Mouse (Mus musculus) cerebellum, adult 8-10 months (tissue): ENCODE results near the gene Pfkp.
A peak's percentile ranks its signal among the peaks of the same experiment; 100 is the strongest.

Experiments
- DNase-seq: peaks from one replicate; pipeline ENCODE4 v3.0.0; 2022

Pfkp gene

DNA sequence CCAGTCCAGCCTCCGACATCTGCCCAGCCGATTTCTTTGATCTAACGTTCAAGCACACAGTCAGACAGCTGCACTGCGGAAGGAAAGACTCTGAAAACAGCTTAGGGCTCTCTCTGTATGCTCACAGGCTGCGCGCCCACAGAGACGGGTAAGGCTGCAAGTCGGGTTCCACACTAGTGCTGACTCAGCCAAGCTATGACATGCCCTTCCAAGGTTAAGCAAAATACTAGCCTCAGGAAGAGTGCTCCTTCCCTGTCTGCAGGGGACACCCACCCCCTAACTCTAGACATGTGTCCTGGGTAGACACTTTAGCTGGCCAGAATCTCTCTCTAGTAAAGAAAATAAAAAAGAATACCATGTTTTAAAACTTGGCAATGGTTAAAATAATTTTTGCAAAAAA, 48.0 kb downstream of the Pfkp start:
- no peak for DNase-seq

DNA sequence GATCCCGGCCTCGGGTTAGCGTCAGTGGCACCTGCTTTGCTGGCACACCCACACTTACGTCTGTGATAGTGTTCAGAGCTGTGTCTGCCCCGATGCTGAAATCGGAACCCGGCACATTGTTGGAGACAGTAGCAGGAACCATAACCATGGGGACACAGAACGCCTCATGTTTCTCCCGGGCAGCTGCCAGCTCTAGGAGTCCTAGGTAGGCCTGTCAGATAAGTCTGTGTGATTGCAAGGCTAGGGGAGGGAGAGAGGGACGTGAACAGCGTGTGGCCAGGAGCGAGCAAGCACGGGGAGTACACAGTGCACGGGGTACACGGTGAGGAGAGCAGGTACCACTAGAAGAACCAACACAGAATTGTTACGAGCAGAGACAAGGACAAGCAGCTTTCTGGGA, 50.8 kb downstream of the Pfkp start:
- DNase-seq = no peak

DNA sequence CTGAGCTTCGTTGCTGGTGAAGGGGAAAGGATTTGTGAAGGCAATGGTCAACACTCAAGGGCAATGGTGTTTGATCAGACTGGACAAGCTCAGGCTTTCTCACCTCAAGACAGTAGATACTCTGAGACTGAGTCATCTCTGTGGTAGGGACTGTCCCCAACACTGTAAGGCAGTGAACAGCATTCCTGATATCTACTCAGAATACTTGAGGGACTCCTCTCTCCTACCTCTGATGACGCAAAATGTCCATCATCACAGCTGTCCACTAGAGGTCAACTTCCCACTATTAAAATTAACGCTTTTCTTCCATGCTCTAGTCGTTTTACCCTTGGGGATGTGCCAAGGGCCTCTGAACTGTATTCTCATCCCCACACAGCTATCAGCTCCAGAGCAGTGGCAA, 53.2 kb downstream of the Pfkp start:
- no peak for DNase-seq

DNA sequence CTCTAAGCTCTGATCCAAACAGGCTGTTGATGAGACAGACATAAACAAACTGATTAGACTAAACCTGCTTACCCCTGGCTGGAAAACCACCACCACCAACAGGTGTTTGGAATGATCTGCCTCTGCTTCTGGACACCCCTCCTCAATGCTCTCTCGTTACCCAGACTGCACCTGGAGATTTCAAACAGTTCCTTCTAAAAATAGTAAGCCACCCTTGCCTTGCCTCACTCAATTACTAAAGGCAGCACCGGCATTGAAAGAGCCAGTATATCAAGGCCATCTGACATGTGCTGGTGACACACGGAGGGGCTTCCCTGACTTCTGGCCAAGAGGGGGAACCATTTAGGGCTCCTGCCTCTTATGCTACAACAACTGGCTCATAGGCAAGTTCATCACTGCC, 57.7 kb downstream of the Pfkp start:
- no peak for DNase-seq

DNA sequence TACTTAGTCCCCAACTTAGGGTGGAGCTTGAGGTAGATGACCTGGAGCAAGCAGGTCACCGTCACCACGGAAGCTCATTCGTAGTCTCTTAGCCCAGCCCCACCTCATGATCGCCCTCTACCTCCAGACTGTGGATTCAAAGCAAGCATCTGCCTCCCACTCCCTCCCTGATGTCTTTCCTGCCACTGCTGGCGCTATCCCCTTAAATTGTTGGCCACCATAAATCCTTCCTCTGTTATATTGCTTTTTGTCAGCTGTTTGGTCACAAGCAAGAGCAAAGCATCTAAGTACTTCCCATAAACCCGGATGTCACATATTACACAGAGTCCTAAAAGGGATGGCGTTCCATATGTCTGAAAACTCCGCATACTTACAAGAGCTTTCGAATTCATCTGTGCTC, 62.6 kb downstream of the Pfkp start:
- DNase-seq = no peak

DNA sequence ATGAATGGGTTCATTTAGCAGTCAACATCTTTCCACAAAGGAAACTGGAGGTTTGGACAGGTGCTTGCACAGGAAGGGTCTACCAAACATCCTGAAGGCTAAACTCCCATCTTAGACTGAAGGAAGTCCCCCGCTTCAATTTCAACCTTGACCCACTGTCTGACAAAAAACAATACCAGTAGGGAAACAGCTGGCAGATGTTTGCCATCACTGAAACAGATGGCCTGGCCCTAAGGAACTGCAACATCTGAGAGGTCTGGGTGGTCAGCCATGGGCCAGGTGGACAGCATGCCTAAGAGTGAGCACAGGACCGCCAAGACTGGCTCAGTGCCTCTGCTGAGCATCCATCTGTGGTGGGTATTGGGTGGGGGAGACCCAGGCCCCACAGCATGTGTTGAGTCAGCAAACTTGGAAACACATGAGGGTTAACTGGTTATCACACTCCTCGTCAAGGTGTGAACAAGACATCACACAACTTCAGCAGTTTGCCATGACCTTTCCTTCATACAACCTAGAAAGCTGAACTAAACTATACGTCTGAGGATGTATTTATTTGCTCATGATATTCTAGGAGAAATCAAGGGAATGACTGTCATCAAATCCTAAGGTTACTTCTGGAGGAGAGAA, 65.0 kb downstream of the Pfkp start:
- DNase-seq = no peak

DNA sequence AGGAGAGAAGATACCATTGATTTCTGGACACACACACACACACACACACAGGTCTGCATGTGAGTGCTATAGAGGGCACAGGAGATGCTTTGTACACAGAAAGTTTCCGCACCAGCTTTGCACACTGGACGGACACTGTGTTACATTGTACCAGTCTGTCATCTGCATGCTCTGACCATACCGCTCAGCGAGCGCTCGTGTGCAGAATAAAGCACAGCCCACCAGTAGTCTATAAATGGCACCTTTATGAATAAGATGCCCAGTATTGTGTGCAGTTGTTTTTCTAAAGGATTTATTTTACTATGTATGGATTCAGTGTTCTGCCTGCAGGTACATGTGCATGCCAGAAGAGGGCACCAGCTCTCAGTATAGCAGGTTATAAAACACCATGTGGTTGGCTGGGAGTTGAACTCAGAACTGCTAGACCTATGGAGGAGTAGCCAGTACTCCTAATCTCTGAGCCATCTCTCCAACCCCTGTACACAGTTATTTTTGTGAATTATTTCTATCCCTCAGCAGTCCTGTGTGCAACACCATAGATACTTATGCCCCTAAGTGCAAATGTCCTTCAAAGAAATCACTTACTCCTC, 72.6 kb downstream of the Pfkp start:
- no peak for DNase-seq

DNA sequence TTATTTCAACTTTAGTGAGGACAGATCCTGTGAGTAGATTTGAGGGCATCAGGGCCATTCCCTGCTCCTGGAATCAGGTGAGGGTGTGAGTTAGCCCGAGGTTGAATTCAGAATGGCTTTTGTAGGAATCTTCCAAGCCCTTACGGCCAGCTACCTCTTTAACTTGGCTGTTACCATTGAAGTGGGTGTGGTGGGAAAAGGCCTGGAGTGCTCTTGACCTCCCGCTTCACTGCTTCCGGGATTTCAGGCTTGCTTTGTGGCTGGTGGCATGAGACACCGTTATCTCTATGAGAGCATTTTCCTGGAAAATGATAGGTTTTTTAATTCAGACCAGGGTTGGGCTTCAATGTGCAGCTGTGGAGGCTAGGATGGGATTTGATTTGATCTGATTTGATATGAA, 83.0 kb downstream of the Pfkp start:
- no peak for DNase-seq

DNA sequence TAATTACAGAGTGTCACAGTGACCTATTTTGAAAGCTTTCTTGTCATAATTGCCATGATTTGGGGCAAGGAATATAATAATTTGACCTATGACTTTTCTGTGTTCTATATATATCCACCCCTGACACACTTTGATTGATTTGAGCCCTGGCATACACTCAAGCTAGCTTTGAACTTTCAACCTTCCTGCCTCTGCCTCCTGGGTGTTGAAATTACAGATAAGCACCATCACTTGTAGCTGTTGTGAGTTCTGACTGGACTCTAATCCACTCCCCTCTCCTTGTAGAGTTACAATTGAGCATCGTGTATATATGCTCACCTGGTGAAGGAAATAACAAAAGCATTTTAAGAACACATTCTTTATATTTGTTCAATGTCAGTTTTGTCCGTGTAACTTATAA, 86.2 kb downstream of the Pfkp start:
- no peak for DNase-seq

DNA sequence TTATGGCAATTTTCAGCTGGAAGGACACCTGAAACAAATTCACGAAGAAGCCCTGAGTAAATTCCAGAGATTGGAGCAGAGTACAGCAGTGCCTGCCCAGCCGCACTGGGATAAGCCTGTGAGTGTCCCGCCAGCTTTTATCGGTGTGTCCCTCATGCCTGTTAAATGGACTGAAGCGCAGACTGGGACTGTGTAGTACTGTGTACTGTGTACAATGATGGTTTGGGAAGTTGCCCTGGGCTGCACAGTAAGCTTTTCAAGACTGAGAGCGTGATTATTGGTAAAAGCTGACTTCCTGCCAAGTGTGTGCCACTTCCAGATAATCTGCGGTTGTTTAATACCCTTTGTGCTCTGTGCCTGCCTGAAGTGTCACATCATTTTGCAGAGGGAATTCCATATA, 90.8 kb downstream of the Pfkp start:
- DNase-seq = no peak

DNA sequence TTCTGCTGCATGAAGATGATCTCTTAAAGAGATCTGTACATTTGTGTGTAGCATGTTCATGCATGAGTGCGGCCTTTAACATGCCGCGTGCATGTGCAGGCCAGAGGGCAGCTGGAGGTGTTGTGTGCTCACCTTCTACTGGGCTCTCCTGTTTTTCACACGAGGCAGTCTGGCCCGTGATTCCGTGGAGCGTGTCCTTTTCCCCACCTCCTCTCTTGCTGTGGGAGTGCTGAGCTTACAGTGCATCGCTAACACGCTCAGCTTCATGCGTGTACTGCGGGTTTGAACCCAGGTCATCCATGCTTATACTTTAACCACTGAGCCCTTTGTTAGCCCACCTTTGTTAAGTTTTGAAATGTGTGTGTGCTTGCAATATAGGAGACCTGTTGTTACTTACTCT, 92.9 kb downstream of the Pfkp start:
- no peak for DNase-seq

DNA sequence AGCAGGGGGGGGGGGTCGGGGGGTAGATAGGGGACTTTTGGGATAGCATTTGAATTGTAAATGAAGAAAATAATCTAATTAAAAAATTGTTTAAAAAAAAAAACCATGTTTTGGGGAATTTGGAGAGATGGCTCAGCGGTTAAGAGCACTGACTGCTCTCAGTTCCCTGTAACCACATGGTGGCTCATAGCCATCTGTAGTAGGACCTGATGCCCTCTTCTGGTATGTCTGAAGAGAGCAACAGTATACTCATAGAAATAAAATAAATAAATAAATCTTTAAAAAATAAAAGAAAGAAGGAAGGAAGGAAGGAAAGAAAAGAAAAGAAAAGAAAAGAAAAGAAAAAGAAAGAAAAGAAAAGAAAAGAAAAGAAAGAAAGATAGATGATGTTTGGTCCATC, 94.9 kb downstream of the Pfkp start:
- DNase-seq = no peak

DNA sequence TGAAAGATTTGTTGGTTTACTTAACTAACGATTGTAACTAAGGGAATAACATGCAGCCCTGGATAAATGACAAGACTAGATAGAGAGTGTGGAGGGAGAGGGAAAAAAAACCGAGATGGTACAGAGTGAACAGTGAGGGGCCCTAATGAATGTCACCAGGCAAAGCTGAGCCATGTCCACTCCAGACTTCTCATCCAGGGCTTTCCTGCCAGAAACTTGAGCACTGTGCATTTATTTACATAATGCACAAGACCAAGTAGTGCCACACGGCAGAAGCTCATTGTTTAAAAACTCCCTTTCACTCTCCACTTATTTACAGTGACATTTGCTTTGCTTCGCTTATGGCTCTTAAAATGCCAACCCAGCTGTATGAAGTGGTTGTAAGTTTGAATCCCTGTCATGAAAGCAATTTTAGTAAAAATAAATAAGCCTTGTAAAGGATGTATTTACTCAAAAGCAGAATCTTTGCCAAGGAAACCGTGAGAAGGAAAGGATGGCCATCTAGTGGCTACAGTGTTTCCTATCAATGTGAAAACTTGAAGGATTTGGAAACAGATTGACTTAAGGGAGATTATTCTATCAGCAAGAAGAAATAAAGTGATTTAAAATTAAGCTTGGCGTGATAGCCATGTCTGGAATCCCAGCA, 113.2 kb downstream of the Pfkp start:
- DNase-seq = no peak

DNA sequence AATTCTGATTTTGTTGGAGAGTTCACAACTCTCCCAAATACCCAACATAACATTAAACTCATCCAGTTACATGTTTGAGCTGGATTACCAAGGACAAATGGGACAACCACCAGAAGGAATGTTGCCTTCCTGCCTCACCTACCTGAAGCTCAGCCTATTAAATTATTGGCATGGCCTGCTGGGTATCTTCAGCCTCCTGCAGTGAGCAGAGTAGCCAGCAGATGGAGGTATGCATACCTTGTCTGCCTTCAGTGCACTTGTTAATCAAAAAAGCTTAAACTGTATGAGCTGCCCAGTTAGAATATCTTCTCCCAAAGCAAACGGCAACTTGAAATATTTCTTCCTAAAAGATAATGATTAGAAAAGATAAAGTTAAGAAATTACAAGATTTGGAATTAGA, 115.9 kb downstream of the Pfkp start:
- peak; percentile 16 for DNase-seq
